Mouse (Mus musculus) cortical plate, adult 2 months (tissue): ENCODE data around the gene Tor1aip1. TPM values are rescaled to one million over a fixed set of nuclear protein-coding genes. Genes with fewer than 3 reads are reported as not detected.

Source experiments
- H3K27ac ChIP-seq: fragments of 200-500 bp; 2 replicates; pipeline ENCODE4 v1.5.1; 2012; ENCODE audit warnings: low read length, control low read depth, inconsistent platforms; ENCODE audit not compliant: insufficient read depth
- H3K4me1 ChIP-seq: fragments of 200-500 bp; 2 replicates; pipeline ENCODE4 v1.6.1; 2011; ENCODE audit warnings: low read length; ENCODE audit not compliant: control insufficient read depth, insufficient read depth
- H3K4me3 ChIP-seq: fragments of 200-500 bp; 2 replicates; pipeline ENCODE4 v1.5.1; 2011; ENCODE audit warnings: mild to moderate bottlenecking, low read length, control low read depth; ENCODE audit not compliant: insufficient read depth
- CTCF ChIP-seq: fragments of 200-500 bp; IDR thresholded peaks from 2 replicates; pipeline ENCODE4 v1.5.1; 2011; ENCODE audit warnings: mild to moderate bottlenecking, control low read depth, low read length; ENCODE audit not compliant: insufficient read depth; ENCODE audit errors: extremely low read depth
- POLR2A ChIP-seq: fragments of 200-500 bp; IDR thresholded peaks from 2 replicates; pipeline ENCODE4 v1.6.1; 2011; ENCODE audit warnings: mild to moderate bottlenecking, low read length, control low read depth; ENCODE audit not compliant: insufficient read depth; ENCODE audit errors: extremely low read depth
- polyA plus RNA-seq: library from polyadenylated mRNA; depleted of rRNA; stranded (reverse); fragments of >200 nt; gene quantifications from 2 replicates; pipeline ENCODE4 v1.2.3, GENCODE M21; 2012

Tor1aip1 gene
- polyA plus RNA-seq, 1 experiment = 18.2 TPM

- peaks cover 1% of the 10 kb centered on the region; the same call in 1 of the 2 replicates for H3K4me1 ChIP-seq
- TF ChIP-seq CTCF (no peak), POLR2A (peak; percentile 59; the same call in 1 of the 2 replicates)
- H3K27ac ChIP-seq = peak within 1 kb of the TSS; percentile 99
- H3K4me3 ChIP-seq = peak within 1 kb of the TSS; percentile 75
These were observed 881 bp downstream of the Tor1aip1 start, which contains the start of gene Tor1aip2 for GRCm38 (mm10) chr1:156035269-156035929. Gene Tor1aip2, plus strand, starts transcription at chr1:156035403.

GRCm38 (mm10) chr1:156034661-156035060 lies 1.6 kb downstream of the Tor1aip1 start:
- peaks cover 1% of the 10 kb centered on the region; the same call in 1 of the 2 replicates for H3K4me1 ChIP-seq
- no peak overlapping the region for H3K27ac ChIP-seq
- TF ChIP-seq POLR2A (no peak), CTCF (no peak)
- peak overlapping the region; percentile 75; the same call in 1 of the 2 replicates for H3K4me3 ChIP-seq

GRCm38 (mm10) chr1:156033921-156034320 lies 2.4 kb downstream of the Tor1aip1 start:
- Histone ChIP-seq H3K4me1 (peaks cover 1% of the 10 kb centered on the region; the same call in 1 of the 2 replicates), H3K4me3 (no peak overlapping the region), H3K27ac (no peak overlapping the region)
- TF ChIP-seq CTCF (no peak), POLR2A (no peak)

- TF ChIP-seq POLR2A = no peak
- no peak for TF ChIP-seq CTCF
- Histone ChIP-seq H3K4me1 (peaks cover 3% of the 10 kb centered on the region; the same call in 1 of the 2 replicates), H3K27ac (no peak overlapping the region), H3K4me3 (no peak overlapping the region)
These were observed 7.8 kb downstream of the Tor1aip1 start for GRCm38 (mm10) chr1:156028340-156028975.

GRCm38 (mm10) chr1:156027849-156028248 lies 8.4 kb downstream of the Tor1aip1 start:
- no peak overlapping the region for H3K27ac ChIP-seq
- peaks cover 3% of the 10 kb centered on the region; the same call in 1 of the 2 replicates for H3K4me1 ChIP-seq
- no peak for TF ChIP-seq CTCF
- TF ChIP-seq POLR2A = no peak
- H3K4me3 ChIP-seq = no peak overlapping the region

- H3K4me1 ChIP-seq = peaks cover 3% of the 10 kb centered on the region; the same call in 1 of the 2 replicates
- H3K4me3 ChIP-seq = no peak overlapping the region
- H3K27ac ChIP-seq = no peak overlapping the region
- TF ChIP-seq CTCF = no peak
- TF ChIP-seq POLR2A = no peak
These were observed 11.3 kb downstream of the Tor1aip1 start for GRCm38 (mm10) chr1:156024831-156025503.

GRCm38 (mm10) chr1:156020402-156020801 lies 15.9 kb downstream of the Tor1aip1 start:
- no peak overlapping the region for H3K27ac ChIP-seq
- TF ChIP-seq CTCF = no peak
- TF ChIP-seq POLR2A = no peak
- H3K4me1 ChIP-seq = peaks cover 3% of the 10 kb centered on the region; the same call in 1 of the 2 replicates
- H3K4me3 ChIP-seq = no peak overlapping the region

- TF ChIP-seq POLR2A = no peak
- no peak for TF ChIP-seq CTCF
- Histone ChIP-seq H3K27ac (no peak overlapping the region), H3K4me1 (peaks cover 2% of the 10 kb centered on the region; the same call in 1 of the 2 replicates), H3K4me3 (no peak overlapping the region)
These were observed 16.5 kb downstream of the Tor1aip1 start for GRCm38 (mm10) chr1:156019800-156020199.

GRCm38 (mm10) chr1:156009003-156009402 lies 27.3 kb downstream of the Tor1aip1 start:
- Histone ChIP-seq H3K4me1 (no peaks in the 10 kb centered on the region), H3K4me3 (no peak overlapping the region), H3K27ac (no peak overlapping the region)
- no peak for TF ChIP-seq POLR2A
- no peak for TF ChIP-seq CTCF
